16 mouse cellular contexts compared by ENCODE assay signal in the genomic region with DNA sequence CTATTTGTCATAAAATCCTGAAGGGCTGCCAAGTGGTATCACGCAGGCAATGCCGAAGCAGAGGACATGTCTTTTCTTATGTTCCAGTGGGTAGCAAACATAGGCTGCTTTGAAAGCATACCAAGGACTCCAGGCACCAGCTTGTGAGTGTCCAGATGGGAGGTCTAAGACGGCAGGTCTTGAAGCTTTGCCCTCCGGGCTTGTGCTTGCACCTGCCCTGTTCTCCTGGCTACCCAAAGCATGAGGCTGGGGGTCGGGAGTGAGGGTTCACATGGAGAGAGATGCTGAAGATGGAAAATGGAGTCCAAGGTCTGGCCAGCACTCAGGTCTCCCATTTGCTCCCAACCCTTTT.
A peak's percentile ranks its signal among the peaks of the same experiment; 100 is the strongest.
DNase-seq lines count a peak whose midpoint lies in the region; ATAC-seq and TF ChIP-seq lines count a peak whose summit lies in the region.
"Had no signal": no experiment of that assay in that cellular context is flagged by ENCODE, and none has a peak within 500 bp of the region (broad histone marks: within the 10 kb centered on the region; RNA-seq: fewer than 3 reads in every experiment).

No protein-coding gene starts in this region.

- no peak overlapping the region for H3K4me2 ChIP-seq in forebrain, embryonic 16.5 days (ENCODE audit: low read length)
- H3K4me2 ChIP-seq in kidney, embryonic 16.5 days (replicated peaks; ENCODE audit: low read depth, low read length) = no peak overlapping the region
- no peak overlapping the region for H3K4me2 ChIP-seq in kidney, embryonic 14.5 days (replicated peaks; ENCODE audit: low read depth, low read length)
- H3K4me2 ChIP-seq in midbrain, postnatal 0 days (ENCODE audit: low read depth, low read length, poor library complexity, severe bottlenecking) = no peak overlapping the region
- H3K4me2 ChIP-seq: limb, embryonic 12.5 days; liver, embryonic 12.5 days had no signal

- H3K27ac ChIP-seq in forebrain, embryonic 10.5 days = peak overlapping the region; percentile 21; the same call in 1 of the 2 replicates
- no peak overlapping the region for H3K27ac ChIP-seq in forebrain, embryonic 16.5 days (ENCODE audit: low read length)
- H3K27ac ChIP-seq in kidney, embryonic 16.5 days (ENCODE audit: low read length) = no peak overlapping the region
- no peak overlapping the region for H3K27ac ChIP-seq in kidney, embryonic 14.5 days (ENCODE audit: low read depth, low read length)
- no peak overlapping the region for H3K27ac ChIP-seq in midbrain, postnatal 0 days (ENCODE audit: low read depth, low read length)
- H3K27ac ChIP-seq: limb, embryonic 12.5 days; liver, embryonic 12.5 days; stomach, postnatal 0 days had no signal

- no peak overlapping the region for H3K9ac ChIP-seq in forebrain, embryonic 16.5 days (replicated peaks; ENCODE audit: low read depth, low read length)
- no peak overlapping the region for H3K9ac ChIP-seq in kidney, embryonic 16.5 days (replicated peaks; ENCODE audit: low read length)
- no peak overlapping the region for H3K9ac ChIP-seq in kidney, embryonic 14.5 days (ENCODE audit: low read depth, low read length)
- H3K9ac ChIP-seq in midbrain, postnatal 0 days (replicated peaks; ENCODE audit: low read length, poor library complexity, severe bottlenecking) = no peak overlapping the region
- H3K9ac ChIP-seq: limb, embryonic 12.5 days; liver, embryonic 12.5 days had no signal

- 95% methylated on average over 5 of the region's 5 CpGs for WGBS in forebrain, embryonic 10.5 days
- 39% methylated on average over 5 of the region's 5 CpGs for WGBS in forebrain, embryonic 16.5 days
- 82% methylated on average over 5 of the region's 5 CpGs for WGBS in kidney, embryonic 16.5 days
- 86% methylated on average over 5 of the region's 5 CpGs for WGBS in kidney, embryonic 14.5 days
- 63% methylated on average over 5 of the region's 5 CpGs for WGBS in midbrain, postnatal 0 days

- H3K9me3 ChIP-seq in forebrain, embryonic 10.5 days = no peaks in the 10 kb centered on the region
- H3K9me3 ChIP-seq in forebrain, embryonic 16.5 days (ENCODE audit: control insufficient read depth, low read length) = no peaks in the 10 kb centered on the region
- H3K9me3 ChIP-seq in kidney, embryonic 16.5 days (ENCODE audit: low read length) = no peaks in the 10 kb centered on the region
- H3K9me3 ChIP-seq in kidney, embryonic 14.5 days (ENCODE audit: control insufficient read depth, low read length) = no peaks in the 10 kb centered on the region
- H3K9me3 ChIP-seq in midbrain, postnatal 0 days (ENCODE audit: low read length) = no peaks in the 10 kb centered on the region
- H3K9me3 ChIP-seq: heart, embryonic 10.5 days; limb, embryonic 12.5 days; liver, embryonic 12.5 days had no signal

- no peaks in the 10 kb centered on the region for H3K36me3 ChIP-seq in forebrain, embryonic 10.5 days (replicated peaks)
- no peaks in the 10 kb centered on the region for H3K36me3 ChIP-seq in forebrain, embryonic 16.5 days (ENCODE audit: control insufficient read depth, insufficient read depth)
- H3K36me3 ChIP-seq in kidney, embryonic 16.5 days (ENCODE audit: insufficient read depth, low read length) = no peaks in the 10 kb centered on the region
- H3K36me3 ChIP-seq in kidney, embryonic 14.5 days (ENCODE audit: control insufficient read depth, insufficient read depth, low read length) = no peaks in the 10 kb centered on the region
- H3K36me3 ChIP-seq in midbrain, postnatal 0 days (ENCODE audit: insufficient read depth, low read length) = no peaks in the 10 kb centered on the region
- H3K36me3 ChIP-seq: G1E; heart, embryonic 10.5 days; limb, embryonic 12.5 days; liver, embryonic 12.5 days had no signal

- H3K4me3 ChIP-seq in forebrain, embryonic 10.5 days = no peak overlapping the region
- H3K4me3 ChIP-seq in forebrain, embryonic 16.5 days (replicated peaks; ENCODE audit: low read length) = no peak overlapping the region
- H3K4me3 ChIP-seq in kidney, embryonic 16.5 days (ENCODE audit: low read length) = no peak overlapping the region
- no peak overlapping the region for H3K4me3 ChIP-seq in kidney, embryonic 14.5 days (ENCODE audit: low read length)
- H3K4me3 ChIP-seq in midbrain, postnatal 0 days (ENCODE audit: low read depth, low read length) = no peak overlapping the region
- H3K4me3 ChIP-seq: heart, embryonic 10.5 days; limb, embryonic 12.5 days; liver, embryonic 12.5 days; myocyte had no signal

- TF ChIP-seq CTCF in Patski (IDR thresholded peaks at IDR 0.05) = no peak
- TF ChIP-seq CTCF in midbrain, postnatal 0 days (IDR thresholded peaks at IDR 0.05) = no peak

- no peaks in the 10 kb centered on the region for H3K4me1 ChIP-seq in forebrain, embryonic 10.5 days
- peaks cover 10% of the 10 kb centered on the region for H3K4me1 ChIP-seq in forebrain, embryonic 16.5 days (replicated peaks; ENCODE audit: control insufficient read depth, insufficient read depth, low read length)
- no peaks in the 10 kb centered on the region for H3K4me1 ChIP-seq in kidney, embryonic 16.5 days (ENCODE audit: insufficient read depth, low read length)
- H3K4me1 ChIP-seq in kidney, embryonic 14.5 days (ENCODE audit: control insufficient read depth, insufficient read depth, low read length) = no peaks in the 10 kb centered on the region
- no peaks in the 10 kb centered on the region for H3K4me1 ChIP-seq in midbrain, postnatal 0 days (ENCODE audit: insufficient read depth, low read length)
- H3K4me1 ChIP-seq: heart, embryonic 10.5 days; liver, embryonic 12.5 days had no signal

- CTCF ChIA-PET in Patski (lab: Charles Lee) = interaction anchor here (0.6 to 2.4 kb wide), 9 partner anchors 11 to 199 kb away, joined by 3 to 10 read pairs (median 3); no protein-coding TSS in a partner anchor

- no peaks in the 10 kb centered on the region for H3K27me3 ChIP-seq in forebrain, embryonic 10.5 days (ENCODE audit: poor library complexity, severe bottlenecking)
- no peaks in the 10 kb centered on the region for H3K27me3 ChIP-seq in forebrain, embryonic 16.5 days (replicated peaks; ENCODE audit: control insufficient read depth, insufficient read depth, low read length)
- H3K27me3 ChIP-seq in kidney, embryonic 16.5 days (ENCODE audit: insufficient read depth, low read length) = no peaks in the 10 kb centered on the region
- H3K27me3 ChIP-seq in kidney, embryonic 14.5 days (ENCODE audit: control insufficient read depth, insufficient read depth, low read length) = no peaks in the 10 kb centered on the region
- no peaks in the 10 kb centered on the region for H3K27me3 ChIP-seq in Patski
- H3K27me3 ChIP-seq in midbrain, postnatal 0 days (ENCODE audit: insufficient read depth, low read length) = no peaks in the 10 kb centered on the region
- H3K27me3 ChIP-seq: liver, embryonic 12.5 days had no signal

- POLR2A ChIA-PET in Patski (lab: Charles Lee) = no interaction called here

- no peak for DNase-seq in forebrain, embryonic 10.5 days (ENCODE audit: extremely low spot score, low spot score)
- no peak for DNase-seq in Patski (ENCODE audit: low read depth, low spot score)
- DNase-seq in midbrain, postnatal 0 days (ENCODE audit: low spot score) = no peak
- no peak for DNase-seq in testis, postnatal 14 days (ENCODE audit: low spot score)
- DNase-seq: adrenal gland, postnatal 25 days; kidney, adult 18-20 months; lung, adult 2 months had no signal

- ATAC-seq in forebrain, embryonic 16.5 days = no peak; the same call in 1 of the 2 replicates
- ATAC-seq in kidney, embryonic 16.5 days (ENCODE audit: low FRiP score, low TSS enrichment) = peak; percentile 42; the same call in 1 of the 2 replicates
- ATAC-seq in kidney, embryonic 14.5 days (ENCODE audit: low FRiP score, low TSS enrichment) = no peak
- peak; percentile 5 for ATAC-seq in Patski
- ATAC-seq in midbrain, postnatal 0 days (ENCODE audit: low FRiP score) = peak; percentile 60
- ATAC-seq: liver, embryonic 12.5 days had no signal

- in situ Hi-C loops in Patski (cut with MboI; ENCODE audit: low pct_unique_long_range_greater_than_20kb) = loop anchor here (10.0 kb wide), 1 partner anchor 191 kb away; no protein-coding TSS in a partner anchor

Comparison
In these comparisons a context has a peak if more than half of its experiments do, and no peak if none do; other contexts are left out.
1. ATAC-seq: peak in kidney, embryonic 16.5 days (single experiment), Patski (single experiment) and midbrain, postnatal 0 days (single experiment); none in forebrain, embryonic 16.5 days (single experiment) and kidney, embryonic 14.5 days (single experiment).